Comparison of ENCODE assay signal across 7 mouse cellular contexts in the genomic region with DNA sequence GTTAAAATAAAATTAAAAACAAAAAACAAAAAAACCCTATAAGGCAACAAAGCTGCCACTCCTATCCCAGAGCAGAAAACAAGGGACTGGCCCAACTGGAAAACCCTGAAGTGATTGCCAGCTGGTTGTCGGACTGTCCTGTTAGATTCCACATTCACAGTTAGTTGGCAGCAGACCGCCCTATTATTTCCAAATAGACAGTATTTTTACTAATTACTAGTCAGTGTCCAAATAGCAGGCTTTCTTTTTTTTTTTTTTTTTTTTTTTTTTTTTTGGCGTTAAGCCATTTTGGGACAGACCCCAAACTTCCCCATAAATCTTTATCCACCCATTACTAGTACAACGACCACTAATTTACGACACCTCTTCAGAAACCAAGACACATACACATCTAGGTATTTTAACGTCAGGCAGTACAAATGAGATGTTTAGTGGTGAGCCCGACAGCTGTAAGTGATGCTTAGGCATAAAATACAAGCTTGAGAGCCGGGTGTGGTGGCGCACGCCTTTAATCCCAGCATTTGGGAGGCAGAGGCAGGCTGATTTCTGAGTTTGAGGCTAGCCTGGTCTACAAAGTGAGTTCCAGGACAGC. TPM values are rescaled to one million over a fixed set of nuclear protein-coding genes. Genes with fewer than 3 reads are reported as not detected.
A peak's percentile ranks its signal among the peaks of the same experiment; 100 is the strongest.
DNase-seq lines count a peak whose midpoint lies in the region; ATAC-seq and TF ChIP-seq lines count a peak whose summit lies in the region.

No protein-coding gene starts in this region.

- H3K4me3 ChIP-seq in lung, postnatal 0 days (ENCODE audit: low read depth, low read length), result peak overlapping the region; percentile 67; the same call in 1 of the 2 replicates
- H3K4me3 ChIP-seq in forebrain, embryonic 13.5 days, result peak overlapping the region; percentile 71
- H3K4me3 ChIP-seq in neural tube, embryonic 14.5 days (ENCODE audit: low read depth, low read length), result peak overlapping the region; percentile 57

- H3K27me3 ChIP-seq in lung, postnatal 0 days (replicated peaks; ENCODE audit: insufficient read depth, low read length), result no peaks in the 10 kb centered on the region
- no peaks in the 10 kb centered on the region for H3K27me3 ChIP-seq in forebrain, embryonic 13.5 days
- no peaks in the 10 kb centered on the region for H3K27me3 ChIP-seq in neural tube, embryonic 14.5 days (ENCODE audit: control insufficient read depth, insufficient read depth, low read length)

- ATAC-seq in lung, postnatal 0 days, result 0 out of 2 replicates have a peak, but pooled peaks have one; percentile 21
- ATAC-seq in forebrain, embryonic 13.5 days, result peak; percentile 27; the same call in 1 of the 2 replicates
- no peak for ATAC-seq in neural tube, embryonic 14.5 days (ENCODE audit: low read depth)

- H3K9me3 ChIP-seq in lung, postnatal 0 days (ENCODE audit: low read length), result no peaks in the 10 kb centered on the region; the same call in 1 of the 2 replicates
- peaks cover 10% of the 10 kb centered on the region for H3K9me3 ChIP-seq in forebrain, embryonic 13.5 days (replicated peaks)
- H3K9me3 ChIP-seq in neural tube, embryonic 14.5 days (ENCODE audit: control insufficient read depth, low read length), result no peaks in the 10 kb centered on the region

- no peak overlapping the region for H3K9ac ChIP-seq in lung, postnatal 0 days (replicated peaks; ENCODE audit: low read depth)
- 0 out of 2 replicates have a peak overlapping the region, but pooled peaks have one; percentile 80 for H3K9ac ChIP-seq in forebrain, embryonic 13.5 days
- H3K9ac ChIP-seq in neural tube, embryonic 14.5 days (replicated peaks; ENCODE audit: low read depth, low read length), result peak overlapping the region; percentile 37; the same call in 1 of the 2 replicates

- no peaks in the 10 kb centered on the region for H3K36me3 ChIP-seq in lung, postnatal 0 days (ENCODE audit: insufficient read depth, low read length)
- H3K36me3 ChIP-seq in forebrain, embryonic 13.5 days (ENCODE audit: poor library complexity, severe bottlenecking), result no peaks in the 10 kb centered on the region
- H3K36me3 ChIP-seq in neural tube, embryonic 14.5 days (ENCODE audit: control insufficient read depth, insufficient read depth, low read length), result no peaks in the 10 kb centered on the region

- DNase-seq in lung, postnatal 0 days (ENCODE audit: low spot score), result peak; percentile 61
- no peak for DNase-seq in lung, postnatal 4 days
- DNase-seq in kidney, postnatal 14 days, result peak; percentile 4
- DNase-seq in layer of hippocampus, postnatal 36 days, result no peak
- DNase-seq in adrenal gland, adult 18-20 months (ENCODE audit: low spot score in 2 of 2), result no peak

- no peak for TF ChIP-seq CTCF in lung, postnatal 0 days (IDR thresholded peaks at IDR 0.05)

- no peak; the same call in 1 of the 2 replicates for TF ChIP-seq EP300 in lung, postnatal 0 days (IDR thresholded peaks at IDR 0.05)

- no peaks in the 10 kb centered on the region; the same call in 1 of the 2 replicates for H3K4me1 ChIP-seq in lung, postnatal 0 days (ENCODE audit: insufficient read depth, low read depth, low read length)
- peaks cover 8% of the 10 kb centered on the region for H3K4me1 ChIP-seq in forebrain, embryonic 13.5 days
- no peaks in the 10 kb centered on the region for H3K4me1 ChIP-seq in neural tube, embryonic 14.5 days (ENCODE audit: control insufficient read depth, insufficient read depth, low read length)

- H3K4me2 ChIP-seq in lung, postnatal 0 days (replicated peaks; ENCODE audit: low read depth, low read length), result peak overlapping the region; percentile 79
- H3K4me2 ChIP-seq in forebrain, embryonic 13.5 days, result peak overlapping the region; percentile 96
- peak overlapping the region; percentile 62 for H3K4me2 ChIP-seq in neural tube, embryonic 14.5 days (ENCODE audit: low read depth, low read length)

- H3K27ac ChIP-seq in lung, postnatal 0 days (ENCODE audit: low read length), result peak overlapping the region; percentile 91
- H3K27ac ChIP-seq in forebrain, embryonic 13.5 days, result peak overlapping the region; percentile 20; the same call in 1 of the 2 replicates
- H3K27ac ChIP-seq in neural tube, embryonic 14.5 days (ENCODE audit: low read depth, low read length), result 0 out of 2 replicates have a peak overlapping the region, but pooled peaks have one; percentile 2

- 74% methylated on average over 10 of the region's 10 CpGs for WGBS in lung, postnatal 0 days
- WGBS in forebrain, embryonic 13.5 days, result 81% methylated on average over 10 of the region's 10 CpGs
- 62% methylated on average over 10 of the region's 10 CpGs for WGBS in neural tube, embryonic 14.5 days

RNA-seq across cellular contexts. Expression of a gene that starts 0.6 kb away (rescaled TPM):
- 103 and 110 TPM in 2 replicates for polyA plus RNA-seq in lung, postnatal 0 days (2015; fragmentation: Nextera tagmentation; extraction: Ambion mirVana)
- 13.9 and 16.0 TPM in 2 replicates for polyA plus RNA-seq in forebrain, embryonic 13.5 days (2015; fragmentation: Nextera tagmentation; extraction: Ambion mirVana)
- 13.2 and 14.9 TPM in 2 replicates for polyA plus RNA-seq in neural tube, embryonic 14.5 days (2014; fragmentation: Nextera tagmentation; extraction: Ambion mirVana)
- 10 to 100 TPM; 15.8 to 16.0 TPM for total RNA-seq in layer of hippocampus, postnatal 36 days (2021)
- 10 to 100 TPM; 19.1 to 32.1 TPM for total RNA-seq in adrenal gland, adult 18-20 months (2021)

RNA-seq across cellular contexts. Expression of a gene that starts 48.8 kb away (rescaled TPM):
- not detected in 2 replicates for polyA plus RNA-seq in lung, postnatal 0 days (2015; fragmentation: Nextera tagmentation; extraction: Ambion mirVana)
- not detected in 2 replicates for polyA plus RNA-seq in forebrain, embryonic 13.5 days (2015; fragmentation: Nextera tagmentation; extraction: Ambion mirVana)
- polyA plus RNA-seq in neural tube, embryonic 14.5 days (2014; fragmentation: Nextera tagmentation; extraction: Ambion mirVana), result not detected in 2 replicates
- total RNA-seq in layer of hippocampus, postnatal 36 days (2021), result not detected
- total RNA-seq in adrenal gland, adult 18-20 months (2021), result not detected

RNA-seq across cellular contexts. Expression of a gene that starts 56.6 kb away (rescaled TPM):
- 2.5 and 3.1 TPM in 2 replicates for polyA plus RNA-seq in lung, postnatal 0 days (2015; fragmentation: Nextera tagmentation; extraction: Ambion mirVana)
- 4.8 and 5.1 TPM in 2 replicates for polyA plus RNA-seq in forebrain, embryonic 13.5 days (2015; fragmentation: Nextera tagmentation; extraction: Ambion mirVana)
- 10.0 and 10.2 TPM in 2 replicates for polyA plus RNA-seq in neural tube, embryonic 14.5 days (2014; fragmentation: Nextera tagmentation; extraction: Ambion mirVana)
- 10 to 100 TPM; 37.4 to 37.6 TPM for total RNA-seq in layer of hippocampus, postnatal 36 days (2021)
- 10 to 100 TPM; 31.4 to 36.2 TPM for total RNA-seq in adrenal gland, adult 18-20 months (2021)

Comparison
In these comparisons a context has a peak if more than half of its experiments do, and no peak if none do; other contexts are left out.
1. DNase-seq: peak in lung, postnatal 0 days (single experiment) and kidney, postnatal 14 days (single experiment); none in lung, postnatal 4 days (0 of 2), layer of hippocampus, postnatal 36 days (0 of 2) and adrenal gland, adult 18-20 months (0 of 2).
2. H3K27ac ChIP-seq: peak in every context shown above with its lines; median percentile 91 in lung, postnatal 0 days; 20 in forebrain, embryonic 13.5 days; 2 in neural tube, embryonic 14.5 days.
3. Peak in every context shown above with its lines, with median percentiles within 50 percentile points of each other: H3K4me2 ChIP-seq and H3K4me3 ChIP-seq.